Mouse (Mus musculus) myocyte (in vitro differentiated cells): Measurements from ENCODE around the gene Bcl2l1.

Experiments used
- CEBPB ChIP-seq: IDR thresholded peaks from 2 replicates; pipeline ENCODE4 v1.6.1; 2011; ENCODE audit warnings: mild to moderate bottlenecking, moderate library complexity; ENCODE audit not compliant: poor library complexity, insufficient read depth, severe bottlenecking
- MAX ChIP-seq: IDR thresholded peaks from one replicate; pipeline ENCODE4 v1.6.1; 2011; ENCODE audit warnings: low read depth, mild to moderate bottlenecking, control low read depth
- MYOD1 ChIP-seq, 3 experiments: IDR thresholded peaks; one replicate each; pipeline ENCODE4 v1.6.1; 2011; ENCODE audit warnings: control low read depth in 2 of 3, low read depth in 2 of 3, mild to moderate bottlenecking in 2 of 3, moderate library complexity in 1 of 3; ENCODE audit not compliant: insufficient read length in 2 of 3, control insufficient read depth in 1 of 3
- MYOG ChIP-seq, 3 experiments: IDR thresholded peaks; one replicate each; pipeline ENCODE4 v1.6.1; 2011; ENCODE audit warnings: control low read depth in 2 of 3, low read depth in 2 of 3, mild to moderate bottlenecking in 2 of 3; ENCODE audit not compliant: insufficient read length in 2 of 3, control insufficient read depth in 1 of 3, insufficient read depth in 1 of 3
- POLR2A ChIP-seq: IDR thresholded peaks from one replicate; pipeline ENCODE4 v1.6.1; 2011; ENCODE audit warnings: low read depth, mild to moderate bottlenecking, control low read depth, moderate library complexity; ENCODE audit not compliant: insufficient read length
- POLR2AphosphoS2 ChIP-seq: IDR thresholded peaks from one replicate; pipeline ENCODE4 v1.6.1; 2011; ENCODE audit warnings: low read depth, control low read depth; ENCODE audit not compliant: insufficient read length
- REST ChIP-seq: IDR thresholded peaks from one replicate; pipeline ENCODE4 v1.6.1; 2011; ENCODE audit warnings: mild to moderate bottlenecking, control low read depth, moderate library complexity; ENCODE audit not compliant: insufficient read depth, insufficient read length
- SRF ChIP-seq: IDR thresholded peaks from one replicate; pipeline ENCODE4 v1.6.1; 2011; ENCODE audit warnings: low read depth; ENCODE audit not compliant: control insufficient read depth, insufficient read length
- TCF12 ChIP-seq: IDR thresholded peaks from one replicate; pipeline ENCODE4 v1.6.1; 2011; ENCODE audit warnings: mild to moderate bottlenecking, control low read depth; ENCODE audit not compliant: poor library complexity, insufficient read depth, severe bottlenecking

GRCm38 (mm10) chr2:152783241-152783640, 48.3 kb downstream of the Bcl2l1 start:
- TF ChIP-seq MYOG (IDR thresholded peaks at IDR 0.05; ENCODE audit: control insufficient read depth in 1 of 3, insufficient read depth in 1 of 3, insufficient read length in 2 of 3, low read depth in 2 of 3) (no peak), POLR2A (no peak), CEBPB (no peak), TCF12 (no peak), SRF (no peak), MAX (no peak), REST (no peak), POLR2AphosphoS2 (no peak), MYOD1 (IDR thresholded peaks at IDR 0.05; ENCODE audit: control insufficient read depth in 1 of 3, insufficient read length in 2 of 3, low read depth in 2 of 3) (no peak)
